Mouse (Mus musculus) cortical plate, adult 2 months (tissue): ENCODE results near the gene Kcnmb3. TPM values are rescaled to one million over a fixed set of nuclear protein-coding genes. Genes with fewer than 3 reads are reported as not detected.
"Not testable (repeated sequence)": the region's sequence is repeated elsewhere in the genome, so short reads cannot be mapped to it uniquely, and the experiment has no call there.

Experiments used
- H3K27ac ChIP-seq: fragments of 200-500 bp; 2 replicates; pipeline ENCODE4 v1.5.1; 2012; ENCODE audit warnings: low read length, control low read depth, inconsistent platforms; ENCODE audit not compliant: insufficient read depth
- H3K4me1 ChIP-seq: fragments of 200-500 bp; 2 replicates; pipeline ENCODE4 v1.6.1; 2011; ENCODE audit warnings: low read length; ENCODE audit not compliant: control insufficient read depth, insufficient read depth
- H3K4me3 ChIP-seq: fragments of 200-500 bp; 2 replicates; pipeline ENCODE4 v1.5.1; 2011; ENCODE audit warnings: mild to moderate bottlenecking, low read length, control low read depth; ENCODE audit not compliant: insufficient read depth
- CTCF ChIP-seq: fragments of 200-500 bp; IDR thresholded peaks from 2 replicates; pipeline ENCODE4 v1.5.1; 2011; ENCODE audit warnings: mild to moderate bottlenecking, control low read depth, low read length; ENCODE audit not compliant: insufficient read depth; ENCODE audit errors: extremely low read depth
- POLR2A ChIP-seq: fragments of 200-500 bp; IDR thresholded peaks from 2 replicates; pipeline ENCODE4 v1.6.1; 2011; ENCODE audit warnings: mild to moderate bottlenecking, low read length, control low read depth; ENCODE audit not compliant: insufficient read depth; ENCODE audit errors: extremely low read depth
- polyA plus RNA-seq: library from polyadenylated mRNA; depleted of rRNA; stranded (reverse); fragments of >200 nt; gene quantifications from 2 replicates; pipeline ENCODE4 v1.2.3, GENCODE M21; 2012; rRNA removed

Gene Kcnmb3
- polyA plus RNA-seq, 1 experiment, result not detected

DNA sequence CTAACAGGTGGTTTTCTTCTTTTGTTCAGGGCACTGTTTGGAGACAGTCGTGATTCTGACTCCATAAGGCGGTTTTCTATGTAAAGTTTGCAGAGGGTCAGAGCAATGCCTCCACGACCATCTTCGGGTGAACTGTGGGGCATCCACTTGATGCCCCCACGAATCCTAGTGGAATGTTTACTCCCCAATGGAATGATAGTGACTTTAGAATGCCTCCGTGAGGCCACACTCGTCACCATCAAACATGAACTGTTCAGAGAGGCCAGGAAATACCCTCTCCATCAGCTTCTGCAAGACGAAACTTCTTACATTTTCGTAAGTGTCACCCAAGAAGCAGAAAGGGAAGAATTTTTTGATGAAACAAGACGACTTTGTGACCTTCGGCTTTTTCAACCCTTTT, 55.9 kb downstream of the Kcnmb3 start:
- Histone ChIP-seq H3K4me1 (no peaks in the 10 kb centered on the region), H3K27ac (no peak overlapping the region), H3K4me3 (no peak overlapping the region)
- TF ChIP-seq POLR2A (no peak), CTCF (no peak)

DNA sequence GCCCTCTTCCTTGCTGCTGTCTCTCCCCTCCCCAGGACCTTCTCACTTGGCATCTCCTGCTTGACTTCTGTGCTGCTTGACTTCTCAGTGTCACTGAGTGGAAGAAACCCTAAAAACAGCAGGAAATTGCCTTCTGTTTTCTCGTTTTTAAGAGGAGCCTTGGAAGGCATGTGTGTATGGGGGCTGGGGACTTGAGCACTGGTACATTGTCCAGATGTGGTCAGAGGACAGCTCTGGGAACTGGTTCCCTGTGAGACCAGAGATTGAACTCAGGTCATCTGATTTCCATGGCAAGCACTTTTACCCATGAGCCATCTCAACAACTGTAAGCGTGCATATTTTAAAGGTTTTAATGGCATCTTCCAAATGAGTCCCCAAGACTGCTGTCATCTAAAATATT, 58.0 kb downstream of the Kcnmb3 start:
- no peak for TF ChIP-seq POLR2A
- TF ChIP-seq CTCF, result no peak
- Histone ChIP-seq H3K27ac (no peak overlapping the region), H3K4me1 (no peaks in the 10 kb centered on the region), H3K4me3 (no peak overlapping the region)

DNA sequence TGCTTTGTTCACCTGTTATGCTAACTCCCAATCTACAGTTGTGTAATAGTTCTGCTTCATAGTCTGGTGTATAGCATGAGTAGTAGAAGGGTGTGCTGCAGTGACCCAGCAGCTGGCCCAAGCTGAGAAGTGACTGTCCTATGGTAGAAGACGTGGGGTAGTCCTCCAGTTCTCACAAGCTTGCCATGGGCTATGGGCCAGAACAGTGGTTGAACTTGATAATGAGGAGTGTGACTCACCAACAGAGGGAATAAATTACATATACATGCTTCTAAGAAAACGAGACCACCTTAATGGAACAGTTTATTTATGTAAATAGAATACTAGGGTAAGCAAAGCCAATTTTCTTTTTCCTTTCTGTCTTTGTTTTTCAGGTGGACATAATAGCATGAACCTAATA, 61.6 kb downstream of the Kcnmb3 start:
- Histone ChIP-seq H3K27ac (no peak overlapping the region), H3K4me3 (no peak overlapping the region), H3K4me1 (no peaks in the 10 kb centered on the region; the same call in 1 of the 2 replicates)
- TF ChIP-seq CTCF, result no peak
- TF ChIP-seq POLR2A, result no peak

DNA sequence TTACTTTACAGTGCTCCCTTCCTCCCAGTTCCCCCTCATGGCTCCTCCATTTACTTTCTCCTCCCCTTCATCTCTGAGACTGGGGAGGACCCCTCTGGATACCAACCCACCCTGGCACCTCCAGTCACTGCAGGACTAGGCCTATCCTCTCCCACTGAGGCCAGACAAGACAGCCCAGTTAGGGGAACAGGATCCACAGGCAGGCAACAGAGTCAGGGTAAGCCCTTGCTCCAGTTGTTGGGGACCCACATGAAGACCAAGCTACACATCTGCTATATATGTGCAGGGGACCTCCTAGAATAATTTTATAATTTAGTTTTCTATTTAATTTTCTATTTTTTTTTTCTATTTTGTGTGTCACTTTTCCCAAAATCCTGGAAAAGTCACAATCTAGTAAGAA, 62.7 kb downstream of the Kcnmb3 start:
- not testable (repeated sequence) for H3K4me3 ChIP-seq, H3K27ac ChIP-seq, H3K4me1 ChIP-seq

DNA sequence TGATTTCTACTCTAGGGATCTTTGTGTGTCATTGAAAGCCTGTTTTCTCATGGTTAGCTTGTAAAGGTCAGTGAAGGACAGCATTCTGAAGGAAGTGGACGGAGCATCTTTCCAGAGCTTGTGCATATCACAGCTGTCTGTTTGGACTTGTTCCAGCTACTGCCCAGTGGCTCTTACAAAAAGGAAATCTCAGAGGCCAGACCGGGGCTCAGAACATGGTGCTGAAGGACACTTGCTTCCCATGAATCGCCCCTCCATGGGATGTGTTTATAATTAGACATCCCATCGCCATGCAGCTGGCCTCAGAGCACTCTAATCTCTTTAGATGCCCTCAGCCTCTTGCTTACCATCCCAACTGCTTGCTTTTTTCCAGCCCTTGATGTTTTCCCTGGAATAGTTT, 63.1 kb downstream of the Kcnmb3 start:
- H3K4me3 ChIP-seq, result no peak overlapping the region
- TF ChIP-seq CTCF, result no peak
- H3K27ac ChIP-seq, result no peak overlapping the region
- no peaks in the 10 kb centered on the region; the same call in 1 of the 2 replicates for H3K4me1 ChIP-seq

DNA sequence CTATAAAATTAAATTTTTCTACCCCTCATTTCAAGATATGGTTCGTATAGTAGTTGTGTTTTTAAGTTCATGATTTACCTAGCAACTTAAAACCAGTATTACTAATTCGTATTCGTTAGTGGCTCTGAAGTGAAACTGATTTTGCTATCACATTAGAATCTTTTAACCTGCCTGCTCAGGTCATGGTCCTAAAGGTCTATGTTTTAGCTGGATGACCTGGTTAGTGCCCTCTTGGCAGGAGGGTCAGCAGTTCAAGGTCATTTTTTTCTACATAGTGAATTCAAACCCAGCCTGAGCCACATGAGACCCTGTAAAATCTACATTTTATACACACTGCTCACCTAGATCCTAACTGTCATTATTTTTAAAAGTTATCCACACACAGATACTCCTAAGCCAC, 63.7 kb downstream of the Kcnmb3 start:
- no peak overlapping the region for H3K27ac ChIP-seq
- H3K4me3 ChIP-seq, result no peak overlapping the region
- H3K4me1 ChIP-seq, result no peaks in the 10 kb centered on the region; the same call in 1 of the 2 replicates
- no peak for TF ChIP-seq POLR2A
- no peak for TF ChIP-seq CTCF

DNA sequence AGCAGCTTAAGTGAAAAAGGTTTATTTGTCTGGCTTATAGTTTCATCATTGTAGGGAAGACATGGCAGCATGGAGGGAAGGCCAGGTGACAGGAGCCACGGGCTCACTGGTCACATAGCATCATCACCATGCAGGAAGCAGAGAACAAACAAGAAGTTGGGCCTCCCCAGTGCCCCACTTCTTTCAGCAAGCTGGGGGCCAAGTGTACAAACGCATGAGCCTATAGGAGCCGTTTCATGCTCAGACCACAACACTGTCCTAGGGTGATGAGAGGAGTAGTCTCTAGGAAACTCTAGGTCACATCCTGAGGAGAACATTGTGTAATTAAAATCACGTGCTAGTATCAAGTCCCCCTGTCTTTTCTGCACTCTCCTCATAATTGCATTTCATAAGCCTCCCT, 64.3 kb downstream of the Kcnmb3 start:
- Histone ChIP-seq H3K4me1 (no peaks in the 10 kb centered on the region; the same call in 1 of the 2 replicates), H3K27ac (no peak overlapping the region), H3K4me3 (no peak overlapping the region)
- TF ChIP-seq CTCF (no peak), POLR2A (no peak)

Other genes with a start within 250 kb of the Kcnmb3 start
- gene Zmat3, start 126.2 kb downstream of the Kcnmb3 start, polyA plus RNA-seq, result 44.9 and 47.5 TPM in 2 replicates
- gene Pik3ca, start 94.6 kb downstream of the Kcnmb3 start, polyA plus RNA-seq, result 20.3 and 23.1 TPM in 2 replicates
- gene Zfp639, start 18.0 kb upstream of the Kcnmb3 start, polyA plus RNA-seq, result 52.0 and 52.8 TPM in 2 replicates
- 101 and 106 TPM in 2 replicates for gene Mfn1, start 37.2 kb upstream of the Kcnmb3 start, polyA plus RNA-seq
- 37.4 and 46.6 TPM in 2 replicates for gene Gnb4, start 124.4 kb upstream of the Kcnmb3 start, polyA plus RNA-seq
- 17.7 and 17.9 TPM in 2 replicates for gene Actl6a, start 214.1 kb upstream of the Kcnmb3 start, polyA plus RNA-seq
- 321 and 333 TPM in 2 replicates for gene Ndufb5, start 244.8 kb upstream of the Kcnmb3 start, polyA plus RNA-seq
- gene Mrpl47, start 245.4 kb upstream of the Kcnmb3 start, polyA plus RNA-seq, result 12.7 and 12.8 TPM in 2 replicates